Mouse (Mus musculus): ENCODE measurements around the gene Cacybp.

Gene Cacybp

GRCm38 (mm10) chr1:160212703-160213669 is at the start of gene Cacybp:
Gene Cacybp (minus strand): TSS chr1:160212875.
- POLR2A ChIA-PET, result interaction anchor here (0.6 to 7.4 kb wide), 47 partner anchors 10 to 1664 kb away, joined by 3 to 114 read pairs (median 5); partner anchors contain the start of genes Mrps14 (in 3 of the 4), Zbtb37 (in 2 of the 4), Cop1 (in 1 of the 4) and Rc3h1 (in 1 of the 4)
- CTCF ChIA-PET, result interaction anchor here in 2 of 4 experiments (0.7 to 2.5 kb wide), 3 partner anchors 18 to 599 kb away, joined by 3 to 9 read pairs (median 3); no protein-coding TSS in a partner anchor

DNA sequence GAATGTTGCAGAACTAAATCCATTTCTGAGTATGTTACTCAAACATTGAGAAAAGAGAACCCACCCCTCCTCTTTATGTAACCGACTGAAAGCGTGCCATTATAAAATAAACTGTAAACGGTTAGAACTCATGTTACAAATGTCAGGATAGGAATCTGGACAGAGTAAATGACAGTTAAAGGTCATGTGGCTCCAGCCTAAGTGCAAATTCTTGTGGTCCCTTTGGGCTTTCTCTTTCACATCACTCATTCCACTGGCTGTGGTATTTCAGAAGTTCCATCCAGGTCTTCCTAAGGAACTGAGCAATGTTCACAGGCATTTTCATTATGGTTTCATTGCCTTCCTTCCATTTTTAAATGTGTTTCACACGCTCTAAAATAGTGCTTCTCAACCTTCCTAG is 49.7 kb upstream of the Cacybp start:
- CTCF ChIA-PET, result interaction anchor here in 1 of 4 experiments (1.2 kb wide), 1 partner anchor 9 kb away, joined by 3 read pairs; no protein-coding TSS in a partner anchor

GRCm38 (mm10) chr1:160261849-160262248 is 49.2 kb upstream of the Cacybp start:
- ChIA-PET CTCF (interaction anchor here in 1 of 4 experiments (1.2 kb wide), 1 partner anchor 8 kb away, joined by 3 read pairs; no protein-coding TSS in a partner anchor), POLR2A (no interaction called here)

More for the DNA sequence above, 49.7 kb upstream of the Cacybp start:
- POLR2A ChIA-PET, result no interaction called here

GRCm38 (mm10) chr1:160260605-160261004 is 47.9 kb upstream of the Cacybp start:
- CTCF ChIA-PET, result no interaction called here
- POLR2A ChIA-PET, result interaction anchor here in 1 of 4 experiments (1.4 kb wide), 1 partner anchor 46 kb away, joined by 3 read pairs; no protein-coding TSS in a partner anchor

- POLR2A ChIA-PET, result interaction anchor here in 2 of 4 experiments (0.7 to 1.4 kb wide), 2 partner anchors 46 to 371 kb away, joined by 3 to 4 read pairs; no protein-coding TSS in a partner anchor
- CTCF ChIA-PET, result interaction anchor here in 1 of 4 experiments (0.7 kb wide), 1 partner anchor 32 kb away, joined by 4 read pairs; no protein-coding TSS in a partner anchor
Observed at GRCm38 (mm10) chr1:160259884-160260283, 47.2 kb upstream of the Cacybp start.

- POLR2A ChIA-PET, result interaction anchor here in 1 of 4 experiments (0.7 to 1.3 kb wide), 4 partner anchors 14 to 943 kb away, joined by 3 to 7 read pairs (median 6); partner anchors contain the start of gene Cacybp
Observed at GRCm38 (mm10) chr1:160253108-160253507, 40.4 kb upstream of the Cacybp start.

DNA sequence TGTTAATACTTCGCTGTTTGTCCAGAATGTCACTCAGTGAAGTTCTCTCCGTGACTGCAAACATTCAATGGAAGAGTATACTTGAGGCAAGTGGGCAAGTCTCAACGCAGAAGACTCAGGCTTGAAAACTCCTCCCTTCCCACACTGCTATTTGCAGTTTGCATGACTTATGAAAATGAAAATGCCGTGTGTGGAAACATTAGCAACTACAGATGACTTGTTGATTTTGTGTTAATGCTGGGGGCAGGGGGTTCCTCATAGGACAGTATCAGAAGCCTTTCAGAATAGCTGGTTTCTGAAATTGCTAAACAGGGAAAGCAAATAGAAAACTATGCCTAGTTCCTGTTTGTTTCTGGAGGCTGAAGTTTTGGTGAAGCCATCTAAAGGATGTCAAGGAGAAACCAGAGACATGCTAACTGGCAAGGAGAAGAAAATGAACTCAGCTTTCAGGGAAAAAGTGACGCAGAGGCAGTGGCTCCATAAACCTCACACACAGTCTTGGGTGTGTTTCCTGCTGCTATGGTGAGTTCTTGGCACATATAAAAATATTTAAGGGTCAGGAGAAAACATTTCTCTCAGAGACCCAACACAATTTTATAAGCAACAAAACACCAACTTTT is 38.8 kb upstream of the Cacybp start:
- POLR2A ChIA-PET, result no interaction called here
- CTCF ChIA-PET, result no interaction called here

More at GRCm38 (mm10) chr1:160253108-160253507, 40.4 kb upstream of the Cacybp start:
- CTCF ChIA-PET, result interaction anchor here (0.6 to 1.7 kb wide), 20 partner anchors 9 to 1481 kb away, joined by 3 to 18 read pairs (median 6); no protein-coding TSS in a partner anchor

DNA sequence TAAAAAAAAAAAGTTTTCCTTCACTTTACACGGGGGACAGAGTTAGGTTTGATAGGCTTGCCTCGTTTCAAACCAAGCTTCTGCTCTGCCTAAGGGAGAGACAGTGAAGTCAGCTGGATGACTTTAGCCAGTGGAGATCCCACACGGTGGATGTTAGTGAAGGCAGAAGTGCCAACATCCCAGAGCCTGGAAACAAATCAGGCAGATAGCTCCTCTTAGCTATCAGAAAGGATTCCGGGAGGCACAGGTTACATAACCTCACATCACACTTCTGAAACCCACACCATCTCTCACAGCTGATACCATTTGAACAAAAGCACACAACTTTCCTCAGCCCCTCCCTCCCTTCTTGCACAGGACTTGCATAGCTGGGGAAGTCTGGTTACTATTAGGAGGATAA is 38.1 kb upstream of the Cacybp start:
- ChIA-PET CTCF (interaction anchor here in 1 of 4 experiments (0.6 kb wide), 1 partner anchor 297 kb away, joined by 4 read pairs; no protein-coding TSS in a partner anchor), POLR2A (no interaction called here)

- POLR2A ChIA-PET, result interaction anchor here in 1 of 4 experiments (0.7 kb wide), 1 partner anchor 35 kb away, joined by 4 read pairs; no protein-coding TSS in a partner anchor
Observed at GRCm38 (mm10) chr1:160249786-160250185, 37.1 kb upstream of the Cacybp start.

DNA sequence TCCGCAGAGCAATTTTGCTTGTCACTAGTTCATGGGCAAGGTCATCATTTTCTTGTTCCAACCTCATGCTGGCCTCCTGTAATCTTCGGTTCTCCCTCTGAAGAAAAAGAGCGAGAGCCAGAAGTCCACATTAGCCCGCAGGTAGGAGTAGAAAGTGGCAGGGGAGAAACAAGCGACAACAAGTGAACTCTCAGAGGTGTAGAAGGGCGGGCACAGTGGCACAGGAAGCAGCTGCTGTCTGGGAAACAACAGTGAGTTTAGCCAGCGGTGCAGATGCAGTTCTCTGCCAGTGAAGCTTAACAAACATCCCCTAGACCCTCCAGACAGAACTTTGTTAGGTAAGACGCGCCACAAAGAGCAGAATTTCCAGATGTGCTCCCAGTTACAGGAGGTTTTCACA is 34.8 kb upstream of the Cacybp start:
- POLR2A ChIA-PET, result interaction anchor here in 1 of 4 experiments (0.9 kb wide), 1 partner anchor 34 kb away, joined by 3 read pairs; no protein-coding TSS in a partner anchor
- CTCF ChIA-PET, result no interaction called here

More at GRCm38 (mm10) chr1:160249786-160250185, 37.1 kb upstream of the Cacybp start:
- CTCF ChIA-PET, result no interaction called here

DNA sequence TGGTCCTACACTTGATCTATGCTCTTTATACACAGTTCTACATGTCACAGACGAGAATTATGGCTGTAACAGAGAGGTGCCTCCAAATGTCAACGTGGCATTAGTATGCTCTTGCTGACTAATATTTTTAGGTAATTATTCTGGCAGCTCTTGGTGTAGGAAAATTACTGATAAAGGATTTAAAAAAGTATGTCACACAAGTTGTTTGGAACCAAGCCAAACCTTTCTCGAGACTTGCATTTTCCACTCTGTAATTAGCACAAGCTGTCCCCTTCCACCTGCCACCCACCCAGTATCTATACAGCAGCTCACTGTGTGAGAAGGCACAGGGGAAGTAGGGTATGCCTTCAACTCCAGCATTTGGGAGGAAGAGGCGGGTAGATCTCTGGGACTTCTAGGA is 34.2 kb upstream of the Cacybp start:
- ChIA-PET POLR2A (interaction anchor here in 1 of 4 experiments (0.8 kb wide), 1 partner anchor 34 kb away, joined by 3 read pairs; the partner anchor contains the start of gene Cacybp), CTCF (interaction anchor here in 1 of 4 experiments (0.6 kb wide), 1 partner anchor 12 kb away, joined by 13 read pairs; no protein-coding TSS in a partner anchor)

- ChIA-PET CTCF (no interaction called here), POLR2A (no interaction called here)
Observed at GRCm38 (mm10) chr1:160245954-160246353, 33.3 kb upstream of the Cacybp start.

- POLR2A ChIA-PET, result interaction anchor here in 1 of 4 experiments (1.3 kb wide), 1 partner anchor 32 kb away, joined by 5 read pairs; the partner anchor contains the start of gene Cacybp
- CTCF ChIA-PET, result no interaction called here
Observed at GRCm38 (mm10) chr1:160244689-160245088, 32.0 kb upstream of the Cacybp start.

- CTCF ChIA-PET, result no interaction called here
- POLR2A ChIA-PET, result interaction anchor here in 2 of 4 experiments (0.7 to 1.7 kb wide), 2 partner anchors 27 to 33 kb away, joined by 3 to 5 read pairs; partner anchors contain the start of gene Cacybp (in 1 of the 2)
Observed at GRCm38 (mm10) chr1:160240091-160240490, 27.4 kb upstream of the Cacybp start.

GRCm38 (mm10) chr1:160238852-160239443 is 26.3 kb upstream of the Cacybp start:
- ChIA-PET CTCF (interaction anchor here in 1 of 4 experiments (1.1 kb wide), 1 partner anchor 14 kb away, joined by 3 read pairs; no protein-coding TSS in a partner anchor), POLR2A (interaction anchor here in 1 of 4 experiments (1.5 kb wide), 1 partner anchor 15 kb away, joined by 4 read pairs; no protein-coding TSS in a partner anchor)

DNA sequence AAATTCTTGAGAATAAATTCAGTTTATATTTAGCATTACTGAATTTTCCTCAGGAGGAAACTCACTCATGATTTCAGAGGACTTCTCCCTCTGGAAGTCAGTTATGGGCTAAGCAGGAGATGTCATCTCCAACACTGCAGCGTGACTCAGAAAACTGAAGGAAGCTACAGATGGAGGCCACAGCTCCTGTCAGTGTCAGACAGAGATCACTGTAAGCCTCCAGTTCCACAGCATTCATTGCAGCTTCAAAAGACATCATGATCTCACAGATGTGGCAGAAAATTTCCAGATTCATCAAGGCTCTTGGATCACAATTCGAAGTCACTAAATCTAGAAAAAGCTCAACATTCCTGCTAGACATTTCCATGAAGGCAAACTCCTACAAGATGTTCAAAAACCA is 25.3 kb upstream of the Cacybp start:
- CTCF ChIA-PET, result interaction anchor here in 1 of 4 experiments (0.6 kb wide), 1 partner anchor 619 kb away, joined by 3 read pairs; no protein-coding TSS in a partner anchor
- POLR2A ChIA-PET, result interaction anchor here in 1 of 4 experiments (0.6 to 1.5 kb wide), 3 partner anchors 16 to 774 kb away, joined by 3 to 4 read pairs (median 4); no protein-coding TSS in a partner anchor

- CTCF ChIA-PET, result no interaction called here
- POLR2A ChIA-PET, result interaction anchor here in 1 of 4 experiments (1.1 kb wide), 1 partner anchor 21 kb away, joined by 4 read pairs; the partner anchor contains the start of gene Cacybp
Observed at GRCm38 (mm10) chr1:160233921-160234320, 21.2 kb upstream of the Cacybp start.

DNA sequence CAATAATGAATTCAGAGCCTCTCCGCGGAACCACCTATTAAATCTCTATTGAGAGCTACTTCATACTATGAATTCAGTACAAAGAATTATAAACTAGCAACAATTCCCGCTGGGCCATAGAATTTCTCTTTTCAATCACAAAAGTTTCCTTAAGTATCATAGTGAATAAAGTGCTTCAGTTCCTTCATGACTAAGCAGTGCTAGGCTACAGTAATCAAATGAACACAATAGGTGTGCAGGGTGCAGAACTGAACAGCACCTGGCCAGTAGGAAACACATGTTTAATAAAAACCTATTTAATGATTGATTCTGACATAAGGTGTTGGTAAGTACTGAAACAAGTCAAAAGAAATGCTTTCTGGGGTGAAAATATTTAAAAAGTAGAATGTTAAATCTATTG is 19.4 kb upstream of the Cacybp start:
- POLR2A ChIA-PET, result interaction anchor here in 1 of 4 experiments (0.6 to 1.6 kb wide), 4 partner anchors 10 to 485 kb away, joined by 3 to 5 read pairs (median 4); no protein-coding TSS in a partner anchor
- CTCF ChIA-PET, result interaction anchor here in 2 of 4 experiments (1.0 to 1.9 kb wide), 2 partner anchors 15 to 19 kb away, joined by 3 to 9 read pairs; partner anchors contain the start of gene Cacybp (in 1 of the 2)
